Mouse (Mus musculus) adrenal gland, postnatal 14 days (tissue): ENCODE results near the gene Cyp3a41a. TPM values are rescaled to one million over a fixed set of nuclear protein-coding genes. Genes with fewer than 3 reads are reported as not detected.
"Not testable (repeated sequence)": the region's sequence is repeated elsewhere in the genome, so short reads cannot be mapped to it uniquely, and the experiment has no call there.

Experiments
- DNase-seq: peaks from one replicate; pipeline ENCODE4 v3.0.0; 2021; ENCODE audit warnings: mixed read lengths
- long read RNA-seq, 2 experiments: library from polyadenylated mRNA; stranded (forward); transcript quantifications; one replicate each; pipeline ENCODE4 v2.0.0; 2021
- total RNA-seq: library from RNA; stranded (reverse); gene quantifications from 2 replicates; pipeline ENCODE4 v1.2.3, GENCODE M21; 2021

Cyp3a41a gene
- total RNA-seq, result 3.7 TPM in 1 of 2 replicates, not detected in the other
- long read RNA-seq, experiment 1, result 0 reads
- long read RNA-seq, experiment 2, result 0 reads

DNA sequence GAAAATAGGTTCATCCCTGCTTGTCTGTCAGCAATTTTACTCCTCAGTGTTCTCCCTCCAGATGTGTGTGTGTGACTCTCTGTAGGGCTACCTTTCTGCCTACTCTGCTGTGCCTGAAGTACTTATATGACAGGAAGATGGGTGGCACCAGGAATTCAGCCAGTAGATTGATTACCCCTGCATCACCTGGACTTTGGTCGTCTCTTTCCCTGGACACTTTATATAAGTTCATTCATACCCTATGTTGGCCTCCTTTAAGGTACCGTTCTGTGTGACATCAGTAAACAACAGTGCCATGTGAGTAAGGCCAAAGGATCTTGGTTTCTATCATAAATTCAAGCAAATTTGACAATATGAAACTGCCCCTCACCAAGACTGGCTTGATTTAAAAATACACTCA, at the start of gene Cyp3a41a:
Cyp3a41a (minus strand) TSS at position 101 of the 400 bp plus-strand sequence.
- not testable (repeated sequence) for DNase-seq

DNA sequence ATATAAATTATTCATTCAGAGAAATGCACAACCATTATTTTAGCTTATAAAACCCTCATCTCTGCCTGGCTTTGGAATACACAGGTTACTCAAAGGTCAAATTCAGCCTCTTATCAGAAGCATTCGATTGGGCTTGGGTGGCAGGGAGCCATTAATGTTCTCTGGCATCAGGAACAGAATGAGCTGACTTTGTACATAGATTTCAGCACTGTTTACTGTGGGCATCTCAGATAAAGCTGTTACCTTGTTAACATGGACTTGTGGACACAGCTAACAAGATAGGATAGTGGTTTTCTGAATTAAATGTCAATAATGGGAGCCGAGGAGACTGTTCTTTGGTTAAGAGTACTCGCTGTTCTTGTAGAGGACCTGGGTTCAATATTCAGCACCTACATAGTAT, 17.6 kb upstream of the Cyp3a41a start:
- not testable (repeated sequence) for DNase-seq

DNA sequence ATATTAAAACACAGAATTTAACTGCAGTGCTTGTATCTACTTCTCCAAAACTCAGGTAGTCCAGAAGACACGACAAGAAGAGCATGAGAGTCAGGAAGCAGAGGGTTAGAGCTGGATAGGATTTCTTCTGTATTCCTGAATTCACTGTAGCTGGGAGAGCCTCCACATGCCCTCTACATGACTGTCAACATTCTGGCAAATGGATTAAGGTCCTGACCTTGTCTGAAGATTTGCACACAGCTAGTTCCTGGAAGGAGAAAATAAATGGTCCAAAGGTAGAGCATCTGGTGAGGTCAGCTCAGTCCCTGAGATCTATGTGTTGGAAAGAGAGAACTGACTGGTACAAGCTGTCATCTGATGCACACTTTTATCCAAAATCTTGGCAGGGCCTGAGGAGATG, 5.6 kb downstream of the Cyp3a41a start:
- not testable (repeated sequence) for DNase-seq

DNA sequence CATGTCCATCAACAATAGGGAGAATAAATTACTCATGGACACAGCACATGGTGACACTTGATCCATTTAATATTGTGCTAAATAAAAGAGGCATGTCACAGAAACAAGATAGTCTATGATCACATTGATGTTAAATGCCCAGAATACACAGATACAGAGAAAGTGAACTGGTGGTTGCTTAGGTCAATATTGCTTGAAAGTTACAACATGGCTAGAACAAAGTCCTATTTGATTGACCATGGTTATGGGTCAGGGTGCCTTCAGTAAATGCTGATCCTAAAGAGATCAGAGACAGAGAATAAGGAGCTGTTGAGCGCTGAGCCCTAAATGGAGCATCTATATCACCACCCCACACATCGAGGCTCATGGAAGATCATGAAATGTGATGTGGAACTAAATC, 12.6 kb downstream of the Cyp3a41a start:
- DNase-seq, result not testable (repeated sequence)

DNA sequence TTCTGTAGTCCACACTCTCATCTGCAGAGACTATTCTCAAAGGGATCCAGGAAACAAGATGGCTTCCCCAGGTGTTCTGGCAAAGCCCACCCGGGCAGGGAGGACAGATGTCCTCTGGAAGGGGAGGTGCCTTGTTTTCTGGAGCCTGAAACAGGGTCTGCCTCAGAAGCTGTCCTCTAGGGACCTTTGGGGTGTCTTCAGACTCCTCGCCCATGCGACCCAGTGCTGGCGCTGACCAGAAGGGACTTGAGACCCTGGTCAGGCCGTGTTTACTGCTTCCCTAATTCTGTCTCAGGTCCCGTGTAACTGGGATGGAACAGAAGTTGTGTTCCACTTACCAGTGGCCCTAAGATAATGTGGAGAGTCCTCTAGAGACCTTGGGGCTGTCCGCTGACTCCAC, 57.9 kb downstream of the Cyp3a41a start:
- DNase-seq, result no peak

DNA sequence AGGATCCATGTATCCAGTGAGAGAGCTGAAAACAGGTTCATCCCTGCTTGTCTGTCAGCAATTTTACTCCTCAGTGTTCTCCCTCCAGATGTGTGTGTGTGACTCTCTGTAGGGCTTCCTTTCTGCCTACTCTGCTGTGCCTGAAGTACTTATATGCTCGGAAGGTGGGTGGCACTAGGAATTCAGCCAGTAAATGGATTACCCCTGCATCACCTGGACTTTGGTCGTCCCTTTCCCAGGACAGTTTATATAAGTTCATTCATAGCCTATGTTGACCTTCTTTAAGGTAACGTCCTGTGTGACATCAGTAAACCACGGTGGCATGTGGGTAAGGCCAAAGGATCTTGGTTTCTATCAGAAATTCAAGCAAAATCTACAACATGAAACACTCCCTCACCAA, 72.2 kb downstream of the Cyp3a41a start:
- no peak for DNase-seq

Other genes with a start within 250 kb of the Cyp3a41a start
- gene Cyp3a41b, start 135.4 kb downstream of the Cyp3a41a start, total RNA-seq, result not detected in 2 replicates
- 0.34 and 7.1 TPM in 2 replicates for gene Cyp3a44, start 85.7 kb upstream of the Cyp3a41a start, total RNA-seq
- gene Cyp3a11, start 159.8 kb upstream of the Cyp3a41a start, total RNA-seq, result 7.9 and 142 TPM in 2 replicates